Comparison of ENCODE assay signal across 17 mouse cellular contexts in the genomic region with DNA sequence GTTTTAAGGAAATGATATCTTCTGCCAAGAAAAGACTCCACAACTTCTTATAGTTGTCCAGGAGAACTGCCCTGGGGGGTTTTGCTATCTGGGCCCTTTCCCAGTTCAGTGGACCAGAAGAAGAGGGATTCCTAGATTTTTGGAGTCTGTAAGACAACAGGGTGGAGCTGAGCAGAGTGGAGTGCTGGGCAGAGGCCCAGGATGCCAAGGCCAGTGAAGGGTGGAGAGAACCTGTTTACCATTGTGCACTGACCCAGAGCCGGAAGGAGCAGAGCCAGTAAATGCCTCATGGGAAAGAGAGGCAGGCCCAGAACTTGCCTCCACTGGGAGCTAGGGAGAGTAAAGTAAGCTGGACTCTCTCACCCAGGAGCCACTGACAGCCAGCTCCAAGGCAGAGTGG. TPM values are rescaled to one million over a fixed set of nuclear protein-coding genes. Genes with fewer than 3 reads are reported as not detected.
DNase-seq lines count a peak whose midpoint lies in the region; ATAC-seq and TF ChIP-seq lines count a peak whose summit lies in the region.
"Had no signal": no experiment of that assay in that cellular context is flagged by ENCODE, and none has a peak within 500 bp of the region (broad histone marks: within the 10 kb centered on the region; RNA-seq: fewer than 3 reads in every experiment).

No protein-coding gene starts in this region.

- H3K4me1 ChIP-seq in lung, embryonic 15.5 days: peaks cover 15% of the 10 kb centered on the region; the same call in 1 of the 2 replicates
- H3K4me1 ChIP-seq in kidney, embryonic 15.5 days: peaks cover 36% of the 10 kb centered on the region
- H3K4me1 ChIP-seq in stomach, postnatal 0 days (replicated peaks; ENCODE audit: control insufficient read depth, insufficient read depth): peaks cover 14% of the 10 kb centered on the region

- no peak overlapping the region for H3K4me3 ChIP-seq in lung, embryonic 15.5 days
- H3K4me3 ChIP-seq in kidney, embryonic 15.5 days (replicated peaks): no peak overlapping the region
- H3K4me3 ChIP-seq in stomach, postnatal 0 days (ENCODE audit: low read depth, low read length): no peak overlapping the region
- H3K4me3 ChIP-seq: erythroblast, embryonic 14.5 days had no signal

- H3K9me3 ChIP-seq in lung, embryonic 15.5 days: no peaks in the 10 kb centered on the region
- no peaks in the 10 kb centered on the region for H3K9me3 ChIP-seq in kidney, embryonic 15.5 days (replicated peaks)
- no peaks in the 10 kb centered on the region for H3K9me3 ChIP-seq in stomach, postnatal 0 days (ENCODE audit: control insufficient read depth, low read length)
- H3K9me3 ChIP-seq: G1E had no signal

- no peak for TF ChIP-seq EP300 in stomach, postnatal 0 days (optimal IDR thresholded peaks at IDR 0.05)

- no peak overlapping the region for H3K4me2 ChIP-seq in lung, embryonic 15.5 days
- H3K4me2 ChIP-seq in kidney, embryonic 15.5 days: peak overlapping the region; percentile 22; the same call in 1 of the 2 replicates
- no peak overlapping the region for H3K4me2 ChIP-seq in stomach, postnatal 0 days (replicated peaks; ENCODE audit: low read depth)
- H3K4me2 ChIP-seq: liver, embryonic 11.5 days had no signal

- intact Hi-C loops in gastrocnemius, postnatal 14 days (cut with DNase I; ENCODE audit: low total_unique reads): no loop called here

- DNase-seq in adrenal gland, adult 2 months: peak; percentile 68
- DNase-seq in adrenal gland, postnatal 4 days (ENCODE audit: low spot score in 2 of 2): no peak
- DNase-seq in lung, postnatal 10 days: no peak
- no peak for DNase-seq in stomach, postnatal 0 days (ENCODE audit: low spot score)
- DNase-seq in gastrocnemius, postnatal 14 days: no peak
- DNase-seq: cerebellum, postnatal 14 days; gastrocnemius, postnatal 25 days; heart, postnatal 14 days; layer of hippocampus, postnatal 36 days; right cerebral cortex, postnatal 25 days; thymus, adult 2 months had no signal

- ATAC-seq in lung, embryonic 15.5 days (ENCODE audit: borderline replicate concordance, extremely low read depth, low FRiP score, low TSS enrichment): no peak
- ATAC-seq in kidney, embryonic 15.5 days (replicated peaks; ENCODE audit: low FRiP score): peak; percentile 96
- peak; percentile 54 for ATAC-seq in stomach, postnatal 0 days (ENCODE audit: low FRiP score, low TSS enrichment)
- ATAC-seq in inflammation-experienced regulatory T-cells, adult 6 months: no peak

- TF ChIP-seq CTCF in stomach, postnatal 0 days (IDR thresholded peaks at IDR 0.05; ENCODE audit: low read depth): no peak

- 76% methylated on average over 1 of the region's 1 CpGs for WGBS in lung, embryonic 15.5 days
- WGBS in kidney, embryonic 15.5 days: 21% methylated on average over 1 of the region's 1 CpGs
- 50% methylated on average over 1 of the region's 1 CpGs for WGBS in stomach, postnatal 0 days

- no peak overlapping the region for H3K9ac ChIP-seq in lung, embryonic 15.5 days
- H3K9ac ChIP-seq in kidney, embryonic 15.5 days: no peak overlapping the region
- H3K9ac ChIP-seq in stomach, postnatal 0 days (ENCODE audit: low read length): no peak overlapping the region

- H3K27me3 ChIP-seq in lung, embryonic 15.5 days: no peaks in the 10 kb centered on the region
- no peaks in the 10 kb centered on the region for H3K27me3 ChIP-seq in kidney, embryonic 15.5 days
- no peaks in the 10 kb centered on the region for H3K27me3 ChIP-seq in stomach, postnatal 0 days (ENCODE audit: control insufficient read depth, insufficient read depth, low read length)

- H3K36me3 ChIP-seq in lung, embryonic 15.5 days: no peaks in the 10 kb centered on the region
- H3K36me3 ChIP-seq in kidney, embryonic 15.5 days: no peaks in the 10 kb centered on the region
- no peaks in the 10 kb centered on the region for H3K36me3 ChIP-seq in stomach, postnatal 0 days (ENCODE audit: control insufficient read depth, insufficient read depth, low read length)

- peak overlapping the region; percentile 60; the same call in 1 of the 2 replicates for H3K27ac ChIP-seq in lung, embryonic 15.5 days
- peak overlapping the region; percentile 91 for H3K27ac ChIP-seq in kidney, embryonic 15.5 days
- H3K27ac ChIP-seq in stomach, postnatal 0 days (replicated peaks): peak overlapping the region; percentile 63

RNA-seq across cellular contexts. Expression of gene Tbc1d10a, which starts 11.1 kb away (rescaled TPM):
- total RNA-seq in adrenal gland, adult 2 months (2021): 10 to 100 TPM; 13.7 to 16.2 TPM
- 35.3 and 38.3 TPM in 2 replicates for polyA plus RNA-seq in adrenal gland, adult 2 months (2012; rRNA removed)
- total RNA-seq in adrenal gland, postnatal 4 days (2021): 10 to 100 TPM; 19.0 to 19.9 TPM
- 32.3 and 34.2 TPM in 2 replicates for polyA plus RNA-seq in lung, embryonic 15.5 days (2015; fragmentation: Nextera tagmentation; extraction: Ambion mirVana)
- polyA plus RNA-seq in kidney, embryonic 15.5 days (2015; fragmentation: Nextera tagmentation; extraction: Ambion mirVana): 43.9 and 44.5 TPM in 2 replicates
- 35.1 and 38.5 TPM in 2 replicates for polyA plus RNA-seq in stomach, postnatal 0 days (2015; fragmentation: Nextera tagmentation; extraction: Ambion mirVana)
- polyA plus RNA-seq in inflammation-experienced regulatory T-cells, adult 6 months (2017; shearing (Covaris generic)): 10 to 100 TPM; 14.3 to 20.5 (median 19.0) TPM
- total RNA-seq in gastrocnemius, postnatal 14 days (2021): 1 to 10 TPM; 5.3 to 5.4 TPM

RNA-seq across cellular contexts. Expression of gene Castor1, which starts 20.3 kb away (rescaled TPM):
- total RNA-seq in adrenal gland, adult 2 months (2021): 1 to 10 TPM; 3.5 to 4.1 TPM
- 11.6 and 14.6 TPM in 2 replicates for polyA plus RNA-seq in adrenal gland, adult 2 months (2012; rRNA removed)
- total RNA-seq in adrenal gland, postnatal 4 days (2021): 1 to 10 TPM; 6.3 to 6.6 TPM
- polyA plus RNA-seq in lung, embryonic 15.5 days (2015; fragmentation: Nextera tagmentation; extraction: Ambion mirVana): 4.0 and 6.3 TPM in 2 replicates
- polyA plus RNA-seq in kidney, embryonic 15.5 days (2015; fragmentation: Nextera tagmentation; extraction: Ambion mirVana): 6.0 and 6.5 TPM in 2 replicates
- 9.6 and 9.7 TPM in 2 replicates for polyA plus RNA-seq in stomach, postnatal 0 days (2015; fragmentation: Nextera tagmentation; extraction: Ambion mirVana)
- polyA plus RNA-seq in inflammation-experienced regulatory T-cells, adult 6 months (2017; shearing (Covaris generic)): 10 to 100 TPM; 25.7 to 42.0 (median 37.8) TPM
- 1 to 10 TPM; 4.3 to 8.9 TPM for total RNA-seq in gastrocnemius, postnatal 14 days (2021)

RNA-seq across cellular contexts. Expression of gene Sf3a1, which starts 37.5 kb away (rescaled TPM):
- 10 to 100 TPM; 47.0 to 52.5 TPM for total RNA-seq in adrenal gland, adult 2 months (2021)
- 36.4 and 39.8 TPM in 2 replicates for polyA plus RNA-seq in adrenal gland, adult 2 months (2012; rRNA removed)
- 10 to 100 TPM; 70.4 to 71.6 TPM for total RNA-seq in adrenal gland, postnatal 4 days (2021)
- polyA plus RNA-seq in lung, embryonic 15.5 days (2015; fragmentation: Nextera tagmentation; extraction: Ambion mirVana): 44.8 and 45.8 TPM in 2 replicates
- polyA plus RNA-seq in kidney, embryonic 15.5 days (2015; fragmentation: Nextera tagmentation; extraction: Ambion mirVana): 57.8 and 61.7 TPM in 2 replicates
- polyA plus RNA-seq in stomach, postnatal 0 days (2015; fragmentation: Nextera tagmentation; extraction: Ambion mirVana): 16.0 and 16.5 TPM in 2 replicates
- 10 to 100 TPM; 54.2 to 71.2 (median 66.6) TPM for polyA plus RNA-seq in inflammation-experienced regulatory T-cells, adult 6 months (2017; shearing (Covaris generic))
- 10 to 100 TPM; 17.1 to 22.8 TPM for total RNA-seq in gastrocnemius, postnatal 14 days (2021)

RNA-seq across cellular contexts. Expression of gene Ccdc157, which starts 37.6 kb away (rescaled TPM):
- 10 to 100 TPM; 10.3 to 13.1 TPM for total RNA-seq in adrenal gland, adult 2 months (2021)
- polyA plus RNA-seq in adrenal gland, adult 2 months (2012; rRNA removed): 9.3 and 11.3 TPM in 2 replicates
- 10 to 100 TPM; 13.8 to 18.6 TPM for total RNA-seq in adrenal gland, postnatal 4 days (2021)
- 8.9 and 9.5 TPM in 2 replicates for polyA plus RNA-seq in lung, embryonic 15.5 days (2015; fragmentation: Nextera tagmentation; extraction: Ambion mirVana)
- 7.2 and 9.0 TPM in 2 replicates for polyA plus RNA-seq in kidney, embryonic 15.5 days (2015; fragmentation: Nextera tagmentation; extraction: Ambion mirVana)
- polyA plus RNA-seq in stomach, postnatal 0 days (2015; fragmentation: Nextera tagmentation; extraction: Ambion mirVana): 2.1 and 2.2 TPM in 2 replicates
- polyA plus RNA-seq in inflammation-experienced regulatory T-cells, adult 6 months (2017; shearing (Covaris generic)): 1 to 10 TPM; 1.5 to 2.9 (median 2.9) TPM
- total RNA-seq in gastrocnemius, postnatal 14 days (2021): 1 to 10 TPM; 3.3 to 5.6 TPM

RNA-seq across cellular contexts. Expression of gene Osm, which starts 38.5 kb away (rescaled TPM):
- total RNA-seq in adrenal gland, adult 2 months (2021): under 1 TPM in 1 of 2 experiments, not detected in 1; 0.45 TPM
- polyA plus RNA-seq in adrenal gland, adult 2 months (2012; rRNA removed): 0.13 and 0.17 TPM in 2 replicates
- under 1 TPM; 0.11 to 0.23 TPM for total RNA-seq in adrenal gland, postnatal 4 days (2021)
- 0.09 and 0.22 TPM in 2 replicates for polyA plus RNA-seq in lung, embryonic 15.5 days (2015; fragmentation: Nextera tagmentation; extraction: Ambion mirVana)
- polyA plus RNA-seq in kidney, embryonic 15.5 days (2015; fragmentation: Nextera tagmentation; extraction: Ambion mirVana): not detected in 2 replicates
- 0.05 and 0.11 TPM in 2 replicates for polyA plus RNA-seq in stomach, postnatal 0 days (2015; fragmentation: Nextera tagmentation; extraction: Ambion mirVana)
- 10 to 100 TPM; 11.2 to 23.6 (median 16.6) TPM for polyA plus RNA-seq in inflammation-experienced regulatory T-cells, adult 6 months (2017; shearing (Covaris generic))
- total RNA-seq in gastrocnemius, postnatal 14 days (2021): not detected
- total RNA-seq: gastrocnemius, postnatal 25 days; layer of hippocampus, postnatal 36 days had no signal

Comparison
In these comparisons a context has a peak if more than half of its experiments do, and no peak if none do; other contexts are left out.
1. ATAC-seq: peak in kidney, embryonic 15.5 days (single experiment) and stomach, postnatal 0 days (single experiment); none in lung, embryonic 15.5 days (single experiment) and inflammation-experienced regulatory T-cells, adult 6 months (single experiment).
2. Peak in every context shown above with its lines, with median percentiles within 50 percentile points of each other: H3K27ac ChIP-seq.